Mouse (Mus musculus): ENCODE results near the gene Fbxo45.
A peak's percentile ranks its signal among the peaks of the same experiment; 100 is the strongest.
"Not testable (repeated sequence)": the region's sequence is repeated elsewhere in the genome, so short reads cannot be mapped to it uniquely, and the experiment has no call there.

Gene Fbxo45

GRCm38 (mm10) chr16:32246952-32247370 is at the start of gene Fbxo45, which contains the start of gene Wdr53:
Gene Fbxo45 (minus strand): TSS chr16:32247158.
Gene Wdr53 (plus strand): TSS chr16:32247227.
- DNase-seq (ENCODE audit: low read depth, low spot score): peak; percentile 96

DNA sequence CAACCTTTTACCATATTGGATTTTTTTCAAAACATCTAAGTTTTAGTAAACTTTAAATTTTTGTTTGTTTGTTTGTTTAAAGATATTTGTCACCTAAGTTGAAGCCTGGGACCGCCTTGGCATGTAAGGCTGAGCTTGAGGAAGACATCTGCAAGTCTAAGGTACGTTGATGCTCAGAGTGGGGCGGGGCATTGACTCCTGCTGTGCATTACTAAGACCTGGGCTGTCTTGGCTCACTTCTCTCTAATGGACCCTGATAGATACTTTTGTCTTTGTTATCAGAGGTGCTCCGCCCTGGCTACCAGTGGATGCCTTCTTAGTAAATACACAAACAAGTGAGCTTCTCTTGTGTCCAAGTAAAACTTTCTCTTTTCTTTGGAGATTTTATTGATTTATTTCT is 44.9 kb upstream of the Fbxo45 start:
- DNase-seq (ENCODE audit: low read depth, low spot score): peak; percentile 96

GRCm38 (mm10) chr16:32282608-32283007 is 35.6 kb upstream of the Fbxo45 start:
- no peak for DNase-seq (ENCODE audit: low read depth, low spot score)

DNA sequence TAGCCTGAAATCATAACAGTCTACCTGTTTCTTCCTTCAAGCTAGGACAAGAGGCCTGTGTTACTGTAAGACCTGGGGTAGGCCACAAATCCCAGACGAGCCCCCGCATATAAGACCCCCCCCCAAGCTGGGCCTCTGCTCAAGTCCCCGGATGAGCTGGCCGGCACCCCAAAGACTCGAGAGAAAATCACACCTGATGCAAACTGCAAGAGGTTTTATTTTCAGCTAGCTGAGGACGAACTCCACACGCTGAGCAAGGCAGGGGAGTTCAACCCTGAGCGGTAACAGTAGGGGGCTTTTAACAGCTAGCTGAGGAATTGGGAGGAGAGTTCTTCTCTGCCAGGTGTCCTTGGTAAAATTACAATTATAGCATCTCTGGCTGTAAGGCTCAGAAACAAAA is 33.3 kb upstream of the Fbxo45 start:
- DNase-seq (ENCODE audit: low read depth, low spot score): peak; percentile 39

- DNase-seq (ENCODE audit: low read depth, low spot score): no peak
Observed at GRCm38 (mm10) chr16:32278396-32278795, 31.4 kb upstream of the Fbxo45 start.

DNA sequence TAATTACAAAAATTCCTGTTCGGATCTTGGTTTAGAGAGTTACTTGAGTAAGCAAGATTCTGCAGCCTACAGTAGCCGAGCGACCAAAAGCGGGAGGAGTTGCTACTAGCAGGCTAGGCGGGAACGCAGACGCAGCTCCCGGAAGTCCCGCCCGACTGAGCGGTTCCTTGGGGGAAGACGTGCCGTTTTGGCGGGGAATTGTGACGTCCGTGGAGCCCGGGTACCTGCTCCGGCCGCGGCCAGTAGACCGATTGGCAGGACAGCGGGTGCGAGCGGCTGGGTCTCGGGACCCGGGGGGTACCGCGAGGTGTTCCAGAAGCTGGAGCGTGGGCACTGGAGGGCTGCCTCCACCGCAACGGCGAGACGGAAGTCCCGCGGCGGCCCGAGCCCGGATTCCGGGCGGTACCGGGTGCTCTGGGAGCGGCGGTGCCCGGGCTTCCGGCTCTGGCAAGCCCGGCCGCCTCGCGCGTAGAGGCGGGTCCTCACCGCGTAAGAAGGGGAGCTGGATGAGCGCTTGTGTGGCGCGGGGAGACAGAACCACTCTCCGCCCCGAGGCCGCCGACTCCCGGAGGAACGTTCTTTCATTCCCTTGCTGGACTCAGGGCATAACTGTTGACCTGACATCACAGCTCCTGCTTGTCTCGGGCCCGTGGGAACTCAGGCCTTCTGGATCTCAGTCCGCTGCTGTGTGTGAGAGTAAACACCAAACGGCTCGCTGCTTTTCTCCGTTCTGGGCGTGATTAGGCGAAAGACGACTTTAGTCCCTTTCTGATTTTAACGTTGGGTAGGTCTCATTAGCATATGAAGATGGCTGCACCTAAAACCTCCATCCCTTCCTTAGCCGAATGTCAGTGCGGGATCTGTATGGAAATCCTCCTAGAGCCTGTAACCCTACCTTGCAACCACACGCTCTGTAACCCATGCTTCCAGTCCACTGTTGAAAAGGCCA is 30.6 kb upstream of the Fbxo45 start, which contains the start of gene Rnf168:
TSS of gene Rnf168 (plus strand) at position 152 of the 949 bp plus-strand sequence.
- peak; percentile 86 for DNase-seq (ENCODE audit: low read depth, low spot score)

DNA sequence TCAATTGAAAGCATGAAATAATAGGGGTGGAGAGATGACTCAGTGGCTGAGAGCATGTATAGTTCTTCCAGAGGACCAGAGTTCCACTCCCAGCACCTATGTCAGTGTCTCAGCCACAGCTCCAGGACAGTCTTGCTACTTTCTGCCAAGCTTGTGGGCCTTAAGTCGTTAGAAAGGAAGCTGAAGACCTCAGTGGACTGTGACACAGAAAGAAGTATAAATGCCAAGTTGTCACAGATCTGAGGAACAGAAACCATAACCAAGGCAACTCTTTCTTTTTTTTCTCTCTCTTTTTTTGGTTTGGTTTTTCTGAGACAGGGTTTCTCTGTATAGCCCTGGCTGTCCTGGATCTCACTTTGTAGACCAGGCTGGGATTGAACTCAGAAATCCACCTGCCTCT is 28.9 kb upstream of the Fbxo45 start:
- no peak for DNase-seq (ENCODE audit: low read depth, low spot score)

- peak; percentile 27 for DNase-seq (ENCODE audit: low read depth, low spot score)
Observed at GRCm38 (mm10) chr16:32275041-32275440, 28.1 kb upstream of the Fbxo45 start.

GRCm38 (mm10) chr16:32273338-32273737 is 26.4 kb upstream of the Fbxo45 start:
- peak; percentile 79 for DNase-seq (ENCODE audit: low read depth, low spot score)

DNA sequence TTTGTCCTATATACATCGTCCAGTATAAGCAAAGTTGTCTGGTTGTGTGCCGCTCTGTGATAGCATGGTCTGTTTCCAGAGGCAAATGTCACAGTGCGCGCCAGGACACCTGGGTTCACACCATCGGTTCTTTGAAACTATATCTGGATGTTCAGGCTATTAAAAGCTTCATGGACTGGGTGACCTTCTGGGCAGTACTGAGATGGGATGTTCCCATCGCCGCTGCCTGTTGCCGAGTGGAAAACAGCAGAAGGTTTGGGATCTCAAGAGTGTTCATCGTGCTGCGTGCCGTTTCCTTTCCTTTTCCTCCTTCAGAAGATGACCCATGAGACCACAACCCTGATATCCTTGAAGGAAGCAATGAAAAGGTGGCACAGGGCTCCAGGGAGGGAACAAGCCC is 24.3 kb upstream of the Fbxo45 start, which contains the start of gene Smco1:
TSS of gene Smco1 (plus strand) at position 178 of the 400 bp plus-strand sequence.
- no peak for DNase-seq (ENCODE audit: low read depth, low spot score)

DNA sequence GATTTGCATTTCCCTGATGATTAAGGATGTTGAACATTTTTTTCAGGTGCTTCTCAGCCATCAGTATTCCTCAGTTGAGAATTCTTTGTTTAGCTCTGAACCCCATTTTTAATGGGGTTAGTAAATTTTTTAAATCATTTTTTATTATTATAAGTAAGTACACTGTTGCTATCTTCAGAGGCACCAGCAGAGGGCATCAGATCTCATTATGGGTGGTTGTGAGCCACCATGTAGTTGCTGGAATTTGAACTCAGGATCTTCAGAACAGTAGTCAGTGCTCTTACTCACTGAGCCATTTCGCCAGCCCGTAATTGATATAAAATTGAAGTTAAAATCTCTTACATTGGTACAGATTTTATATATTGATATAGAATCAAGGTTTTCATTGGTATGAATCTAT is 17.3 kb upstream of the Fbxo45 start:
- DNase-seq (ENCODE audit: low read depth, low spot score): peak; percentile 25

GRCm38 (mm10) chr16:32246351-32246791 is 587 bp downstream of the Fbxo45 start:
- DNase-seq (ENCODE audit: low read depth, low spot score): peak; percentile 67

DNA sequence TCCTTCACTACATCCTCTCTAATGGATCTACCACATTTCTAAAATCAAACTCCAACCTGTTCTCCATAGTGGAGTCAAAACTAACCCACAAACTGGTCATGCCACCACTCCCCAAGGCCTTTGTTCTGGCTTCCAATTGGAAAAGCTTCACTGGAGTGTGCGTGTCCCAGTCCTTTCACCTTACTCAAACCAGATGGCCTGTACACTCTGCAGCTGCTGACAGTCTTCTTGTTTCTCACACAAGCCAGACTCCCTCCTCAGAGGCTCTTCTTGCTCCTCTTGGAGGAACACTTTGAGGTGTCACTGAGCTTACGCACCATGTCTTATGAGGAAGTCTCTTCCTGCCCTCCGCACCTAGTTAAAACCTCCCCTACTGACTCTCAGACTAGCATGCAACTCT is 3.1 kb downstream of the Fbxo45 start:
- DNase-seq (ENCODE audit: low read depth, low spot score): no peak

GRCm38 (mm10) chr16:32239428-32240312 is 7.3 kb downstream of the Fbxo45 start:
- no peak for DNase-seq (ENCODE audit: low read depth, low spot score)

DNA sequence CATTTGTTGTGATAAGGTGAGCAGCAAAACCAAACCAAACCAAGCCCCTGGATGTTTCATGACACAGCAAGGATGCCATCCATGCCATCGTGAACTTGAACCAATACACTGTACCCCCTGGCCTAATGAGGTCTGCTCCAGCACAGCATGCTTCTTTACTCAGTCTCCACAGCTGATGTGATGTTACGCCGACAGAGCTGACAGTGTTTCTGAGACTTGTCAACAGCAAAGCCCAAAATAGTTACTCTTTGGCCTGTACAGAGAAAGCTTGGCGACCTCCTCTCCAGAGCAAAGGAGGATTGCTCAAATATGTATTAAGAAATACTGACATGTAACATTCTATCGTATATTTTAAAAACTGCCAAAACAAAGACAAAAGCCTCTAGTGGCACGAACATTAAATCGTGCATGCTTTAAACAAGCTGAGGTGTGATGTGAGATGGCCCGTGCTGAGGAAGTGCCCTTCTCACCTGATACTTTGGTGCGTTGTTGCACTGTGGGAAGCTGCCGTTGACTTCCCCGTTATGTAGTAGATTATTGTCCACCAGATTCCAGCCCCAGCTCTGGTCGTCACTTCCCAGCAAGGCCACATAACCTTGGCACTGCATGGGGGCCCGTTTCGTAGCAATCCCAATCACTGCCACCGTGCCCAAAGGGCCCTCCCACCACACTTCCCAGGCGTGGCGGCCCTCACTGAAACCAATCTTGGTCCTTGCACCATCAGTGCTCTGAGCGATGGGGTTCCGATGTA is 8.9 kb downstream of the Fbxo45 start:
- DNase-seq (ENCODE audit: low read depth, low spot score): no peak

- DNase-seq (ENCODE audit: low read depth, low spot score): not testable (repeated sequence)
Observed at GRCm38 (mm10) chr16:32232050-32232449, 14.9 kb downstream of the Fbxo45 start.

DNA sequence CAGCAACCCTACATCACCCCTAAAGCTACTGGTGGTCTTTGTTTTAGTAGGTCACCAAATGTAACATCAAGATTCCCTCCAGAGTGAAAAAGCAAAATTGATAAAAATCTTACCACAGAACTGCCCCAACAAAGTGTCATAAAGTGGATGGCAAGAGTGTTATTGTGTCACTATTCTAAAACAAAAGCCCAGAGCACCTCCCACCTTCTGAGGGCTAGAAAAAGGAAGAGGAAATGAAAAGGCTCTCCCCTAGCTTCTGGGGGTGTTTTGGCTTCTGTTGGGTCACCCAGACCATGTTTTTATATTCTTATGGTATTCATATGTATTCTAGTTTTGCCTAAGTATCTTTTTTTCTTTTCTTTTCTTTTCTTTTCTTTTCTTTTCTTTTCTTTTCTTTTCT is 24.6 kb downstream of the Fbxo45 start:
- no peak for DNase-seq (ENCODE audit: low read depth, low spot score)

- DNase-seq (ENCODE audit: low read depth, low spot score): no peak
Observed at GRCm38 (mm10) chr16:32221803-32222202, 25.2 kb downstream of the Fbxo45 start.

GRCm38 (mm10) chr16:32214804-32215576 is 32.0 kb downstream of the Fbxo45 start:
- peak; percentile 16 for DNase-seq (ENCODE audit: low read depth, low spot score)

DNA sequence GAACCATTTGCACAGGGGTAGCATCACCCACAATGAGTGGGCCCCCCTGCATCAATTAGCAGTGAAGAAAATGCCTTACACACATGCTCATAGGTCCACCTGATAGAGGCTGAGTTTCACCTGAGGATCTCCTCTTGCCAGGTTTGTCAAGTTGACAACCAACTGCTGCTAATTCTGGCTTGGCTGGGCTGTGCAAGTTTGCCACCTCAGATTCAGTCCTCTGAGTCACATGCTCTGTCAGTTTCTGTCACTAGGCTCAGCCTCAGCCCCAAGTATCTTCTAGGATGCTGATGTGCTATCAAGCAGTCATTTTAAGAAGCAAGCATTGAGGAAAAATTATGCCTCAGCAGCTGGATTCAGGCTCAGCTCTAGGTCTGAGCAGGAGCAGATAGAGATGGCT is 32.8 kb downstream of the Fbxo45 start:
- no peak for DNase-seq (ENCODE audit: low read depth, low spot score)

Data from ES-CJ7 (cell line).